Mouse (Mus musculus) adrenal gland, postnatal 0 days (tissue): ENCODE results near the gene Gm10272. TPM values are rescaled to one million over a fixed set of nuclear protein-coding genes. Genes with fewer than 3 reads are reported as not detected.

Source experiments
- polyA plus RNA-seq: library from polyadenylated mRNA; unstranded; fragments of >200 nt; fragmentation: Nextera tagmentation; extraction: Ambion mirVana; gene quantifications from 2 replicates; pipeline ENCODE4 v1.2.1, GENCODE M21; 2015

The Gm10272 gene
- not detected in 2 replicates for polyA plus RNA-seq

GRCm38 (mm10) chr10:77706326-77706725, at the start of gene Gm10272:
Gm10272 (plus strand) TSS chr10:77706626.

GRCm38 (mm10) chr10:77685895-77686664, 20.3 kb upstream of the Gm10272 start, which contains the start of gene Tspear:
Tspear (plus strand) TSS chr10:77686569.

GRCm38 (mm10) chr10:77690356-77690807, 16.0 kb upstream of the Gm10272 start, which contains the start of gene Gm19402:
Gm19402 (minus strand) TSS chr10:77690757.

GRCm38 (mm10) chr10:77697133-77697532, 9.3 kb upstream of the Gm10272 start, which contains the start of gene Gm9508:
Gm9508 (minus strand) TSS chr10:77697233.

GRCm38 (mm10) chr10:77711157-77711556, 4.7 kb downstream of the Gm10272 start, which contains the start of gene Gm10024:
Gm10024 (plus strand) TSS chr10:77711457.

GRCm38 (mm10) chr10:77715507-77715906, 9.1 kb downstream of the Gm10272 start, which contains the start of gene Gm10142:
Gm10142 (plus strand) TSS chr10:77715807.

GRCm38 (mm10) chr10:77720299-77720698, 13.9 kb downstream of the Gm10272 start, which contains the start of gene Krtap12-1:
Krtap12-1 (plus strand) TSS chr10:77720599.

GRCm38 (mm10) chr10:77726186-77726585, 19.8 kb downstream of the Gm10272 start, which contains the start of gene Gm10100:
Gm10100 (plus strand) TSS chr10:77726486.

GRCm38 (mm10) chr10:77741924-77742688, 35.7 kb downstream of the Gm10272 start, which contains the start of gene Gm18596:
Gm18596 (minus strand) TSS chr10:77742638.

GRCm38 (mm10) chr10:77751254-77751653, 44.8 kb downstream of the Gm10272 start, which contains the start of gene Gm9736:
Gm9736 (minus strand) TSS chr10:77751354.

Other genes with a start within 250 kb of the Gm10272 start
- 27.9 and 33.9 TPM in 2 replicates for gene Fam207a, start 190.8 kb upstream of the Gm10272 start, polyA plus RNA-seq
- 3.9 and 4.6 TPM in 2 replicates for gene Itgb2, start 176.4 kb upstream of the Gm10272 start, polyA plus RNA-seq
- 155 and 186 TPM in 2 replicates for gene Pttg1ip, start 124.9 kb upstream of the Gm10272 start, polyA plus RNA-seq
- gene Sumo3, start 100.5 kb upstream of the Gm10272 start, polyA plus RNA-seq = 224 and 242 TPM in 2 replicates
- 14.8 and 15.0 TPM in 2 replicates for gene Gm49325, start 100.4 kb upstream of the Gm10272 start, polyA plus RNA-seq
- gene Ube2g2, start 84.4 kb upstream of the Gm10272 start, polyA plus RNA-seq = 46.7 and 55.5 TPM in 2 replicates
- 0.44 and 0.91 TPM in 2 replicates for gene Tspear, start 20.1 kb upstream of the Gm10272 start, polyA plus RNA-seq
- not detected in 2 replicates for gene Gm19402, start 15.9 kb upstream of the Gm10272 start, polyA plus RNA-seq
- not detected in 2 replicates for gene Gm9508, start 9.4 kb upstream of the Gm10272 start, polyA plus RNA-seq
- gene Gm10024, start 4.8 kb downstream of the Gm10272 start, polyA plus RNA-seq = not detected in 2 replicates
- gene Gm10142, start 9.2 kb downstream of the Gm10272 start, polyA plus RNA-seq = not detected in 2 replicates
- gene Krtap12-1, start 14.0 kb downstream of the Gm10272 start, polyA plus RNA-seq = not detected in 2 replicates
- not detected in 2 replicates for gene Gm10100, start 19.9 kb downstream of the Gm10272 start, polyA plus RNA-seq
- gene Gm18596, start 36.0 kb downstream of the Gm10272 start, polyA plus RNA-seq = not detected in 2 replicates
- gene Gm9736, start 44.7 kb downstream of the Gm10272 start, polyA plus RNA-seq = not detected in 2 replicates
- gene Gm3233, start 53.1 kb downstream of the Gm10272 start, polyA plus RNA-seq = not detected in 2 replicates
- not detected in 2 replicates for gene Gm3238, start 64.7 kb downstream of the Gm10272 start, polyA plus RNA-seq
- gene Gm7138, start 70.3 kb downstream of the Gm10272 start, polyA plus RNA-seq = not detected in 2 replicates
- not detected in 2 replicates for gene Gm3250, start 75.9 kb downstream of the Gm10272 start, polyA plus RNA-seq
- gene Gm7137, start 81.6 kb downstream of the Gm10272 start, polyA plus RNA-seq = not detected in 2 replicates
- not detected in 2 replicates for gene Gm9639, start 88.5 kb downstream of the Gm10272 start, polyA plus RNA-seq
- gene Gm19668, start 92.5 kb downstream of the Gm10272 start, polyA plus RNA-seq = not detected in 2 replicates
- gene Gm9507, start 105.2 kb downstream of the Gm10272 start, polyA plus RNA-seq = not detected in 2 replicates
- gene Gm2696, start 108.1 kb downstream of the Gm10272 start, polyA plus RNA-seq = not detected in 2 replicates
- not detected in 2 replicates for gene Krtap10-4, start 120.5 kb downstream of the Gm10272 start, polyA plus RNA-seq
- not detected in 2 replicates for gene Krtap10-10, start 129.3 kb downstream of the Gm10272 start, polyA plus RNA-seq
- not detected in 2 replicates for gene Gm36176, start 140.2 kb downstream of the Gm10272 start, polyA plus RNA-seq
- not detected in 2 replicates for gene Gm10318, start 146.2 kb downstream of the Gm10272 start, polyA plus RNA-seq
- gene Gm3285, start 155.3 kb downstream of the Gm10272 start, polyA plus RNA-seq = not detected in 2 replicates
- 4.3 and 8.2 TPM in 2 replicates for gene Lrrc3, start 195.9 kb downstream of the Gm10272 start, polyA plus RNA-seq